Mouse (Mus musculus): ENCODE measurements around the gene Chtf18.
A peak's percentile ranks its signal among the peaks of the same experiment; 100 is the strongest.
"Not testable (repeated sequence)": the region's sequence is repeated elsewhere in the genome, so short reads cannot be mapped to it uniquely, and the experiment has no call there.

Gene Chtf18

DNA sequence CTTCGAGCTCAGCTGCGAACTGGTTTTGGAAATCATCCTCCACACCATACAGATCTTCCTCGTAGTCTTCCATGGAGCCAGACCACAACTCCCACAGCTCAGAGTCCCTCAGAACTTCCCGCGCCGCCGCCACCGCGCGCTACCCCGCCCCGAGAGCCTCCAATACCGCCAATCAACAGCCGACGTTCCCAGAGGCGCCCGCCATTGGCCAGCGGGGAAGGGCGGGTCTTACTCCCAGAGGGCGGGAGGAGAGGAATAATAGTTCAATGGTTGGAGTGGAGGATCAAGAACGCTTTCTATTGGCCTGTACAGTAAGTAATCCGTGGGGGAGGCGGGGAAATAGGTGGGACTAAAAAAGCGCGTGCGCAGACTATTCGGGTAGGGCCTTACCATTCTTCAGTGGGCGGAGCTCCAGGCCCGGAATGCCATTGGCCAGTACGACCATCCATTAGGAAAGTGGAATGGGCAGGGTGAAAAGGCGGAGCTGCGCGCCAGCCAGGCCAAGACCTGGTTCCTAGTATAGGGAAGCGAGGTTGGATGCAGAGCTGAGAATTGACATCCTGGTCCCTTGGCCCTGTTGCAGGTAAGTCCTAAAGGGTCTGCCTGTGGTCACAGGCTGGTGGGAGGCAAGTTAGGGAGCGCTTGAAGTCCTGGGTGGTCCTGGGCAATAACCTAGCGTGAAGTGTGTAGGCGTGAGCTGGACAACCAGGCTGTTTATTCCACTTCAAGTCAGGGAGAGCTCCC, at the start of gene Chtf18, which contains the start of gene Rpusd1:
Gene Chtf18, minus strand, starts transcription at position 155 of the 744 bp plus-strand sequence.
Gene Rpusd1, plus strand, starts transcription at position 406 of the 744 bp plus-strand sequence.
- peak; percentile 100 for DNase-seq

- DNase-seq: peak; percentile 71
Observed at GRCm38 (mm10) chr17:25775318-25776062, 48.3 kb upstream of the Chtf18 start.

- peak; percentile 96 for DNase-seq
Observed at GRCm38 (mm10) chr17:25773549-25774120, 46.4 kb upstream of the Chtf18 start, which contains the start of gene Narfl. Narfl (plus strand) TSS chr17:25773776.

- no peak for DNase-seq
Observed at GRCm38 (mm10) chr17:25769331-25769730, 42.1 kb upstream of the Chtf18 start.

GRCm38 (mm10) chr17:25765886-25766285, 38.7 kb upstream of the Chtf18 start:
- no peak for DNase-seq

- DNase-seq: no peak
Observed at GRCm38 (mm10) chr17:25762591-25762990, 35.4 kb upstream of the Chtf18 start.

- DNase-seq: no peak
Observed at GRCm38 (mm10) chr17:25761561-25761970, 34.3 kb upstream of the Chtf18 start.

GRCm38 (mm10) chr17:25760148-25760547, 32.9 kb upstream of the Chtf18 start:
- DNase-seq: no peak

DNA sequence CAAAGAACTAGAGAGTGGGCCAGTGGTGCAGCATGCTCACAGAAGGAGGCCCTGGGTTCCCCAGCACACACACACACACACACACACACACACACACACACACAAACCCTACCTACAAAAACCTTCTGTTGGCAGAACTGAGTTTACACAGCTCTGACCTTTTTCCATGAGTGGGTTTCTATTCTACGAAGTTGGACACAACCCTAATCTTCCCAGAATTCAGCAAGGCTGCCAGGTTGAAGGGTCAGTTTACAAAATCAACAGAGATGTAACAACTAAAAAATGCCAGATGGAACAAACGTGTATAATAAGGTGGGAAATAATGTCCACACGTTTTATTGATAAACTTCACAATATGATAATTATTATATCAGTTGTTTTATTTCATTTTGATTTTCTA, 30.5 kb upstream of the Chtf18 start:
- DNase-seq: no peak

DNA sequence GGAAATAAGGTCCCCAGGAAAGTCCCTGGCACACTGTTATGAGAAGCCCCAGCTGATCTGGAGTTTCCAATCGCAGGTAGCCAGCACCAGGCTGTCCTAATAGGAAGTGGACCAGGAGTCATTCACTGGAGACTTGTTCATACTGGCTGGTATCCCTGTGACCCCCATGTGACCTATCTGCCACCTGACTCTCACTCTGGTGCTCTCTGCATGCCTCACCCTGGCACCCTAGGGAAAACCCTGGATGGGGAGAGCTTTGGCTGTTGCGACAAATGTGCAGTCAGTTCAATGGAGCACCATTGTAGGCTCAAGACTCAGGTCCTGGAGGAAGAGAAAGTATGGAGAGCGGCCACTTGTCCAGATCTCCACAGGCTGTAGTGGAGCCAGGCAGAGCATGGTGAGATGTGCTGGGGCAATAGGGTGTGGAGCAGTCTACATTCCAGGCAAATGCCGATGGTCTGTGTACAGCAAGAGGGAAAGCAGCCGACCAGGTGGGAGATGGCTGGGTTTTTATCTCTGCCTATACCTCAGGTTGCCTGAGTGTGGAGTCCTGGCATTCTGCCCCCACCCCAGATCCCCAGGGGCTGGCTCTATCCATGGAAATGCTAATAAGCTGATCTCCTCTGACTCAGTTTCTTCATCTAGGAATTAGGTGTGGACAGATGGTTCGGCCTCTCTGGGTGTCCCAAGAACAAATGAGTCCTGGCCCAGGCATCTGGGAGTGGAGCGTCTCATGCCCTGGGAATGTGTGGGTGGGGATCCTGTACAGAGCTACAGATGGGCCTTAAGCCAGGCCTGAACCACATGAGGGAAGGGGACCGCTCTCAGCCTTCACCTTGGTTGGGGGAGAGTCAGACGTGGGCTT, 29.4 kb upstream of the Chtf18 start:
- DNase-seq: no peak

GRCm38 (mm10) chr17:25755627-25756377, 28.6 kb upstream of the Chtf18 start:
- DNase-seq: no peak

DNA sequence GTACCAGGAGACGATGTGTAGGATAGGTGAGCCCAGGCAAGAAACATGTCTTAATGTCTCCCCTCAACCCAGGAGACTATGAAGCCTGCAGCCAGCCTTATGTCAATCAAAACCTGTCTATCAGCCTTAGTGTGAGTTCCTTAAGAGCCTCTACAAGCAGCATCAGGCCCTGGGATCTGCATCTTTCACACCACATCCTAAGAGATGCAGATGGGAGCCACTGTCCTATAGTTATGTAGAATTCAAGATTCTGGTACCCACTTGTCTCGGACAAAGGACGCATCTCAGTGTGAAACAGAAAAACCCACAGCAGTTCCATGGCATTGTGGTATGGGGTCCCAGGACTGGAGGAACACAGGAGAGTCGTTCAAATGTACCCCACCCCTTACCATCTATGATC, 27.9 kb upstream of the Chtf18 start:
- DNase-seq: no peak

DNA sequence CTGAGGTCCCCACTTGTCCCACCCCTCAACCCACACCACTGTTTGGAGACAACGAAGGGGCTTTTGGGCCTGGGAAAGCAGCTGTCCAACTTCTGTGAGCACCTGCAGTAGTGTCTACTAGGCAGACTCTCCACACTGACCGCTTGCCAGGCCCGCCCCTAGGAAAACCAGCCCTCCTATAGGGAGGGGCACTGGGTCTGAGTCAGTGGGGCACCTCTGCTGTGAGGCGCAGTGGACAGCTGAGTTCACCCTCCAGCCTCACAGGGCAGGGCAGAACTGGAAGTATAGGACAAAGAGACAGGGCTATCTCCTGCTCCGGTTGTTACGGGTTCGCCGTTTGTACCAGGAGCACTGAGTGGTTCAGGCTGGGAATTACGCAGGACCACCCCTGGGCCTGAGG, 27.0 kb upstream of the Chtf18 start, which contains the start of gene Msln:
Gene Msln, minus strand, starts transcription at position 138 of the 400 bp plus-strand sequence.
- DNase-seq: no peak

GRCm38 (mm10) chr17:25751446-25751845, 24.2 kb upstream of the Chtf18 start:
- no peak for DNase-seq

DNA sequence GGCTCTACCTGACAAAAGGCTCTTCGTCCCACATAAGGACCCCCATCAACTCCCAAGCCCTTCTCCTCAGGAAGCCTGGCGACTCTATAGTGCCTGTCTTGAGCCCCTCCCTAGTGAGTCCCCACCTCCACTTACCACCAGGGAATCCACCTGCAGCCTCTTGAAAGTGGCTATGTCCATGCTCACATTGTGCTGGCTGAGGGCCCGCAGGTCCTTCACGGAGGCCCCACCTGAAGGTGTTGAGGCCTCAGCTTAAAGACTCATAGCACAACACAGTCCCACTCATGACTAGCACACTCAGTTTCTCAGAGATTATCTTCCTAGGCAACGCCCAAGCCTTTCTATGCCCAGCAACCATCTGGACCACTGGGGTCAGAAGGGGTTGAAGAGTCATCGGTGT, 22.1 kb upstream of the Chtf18 start:
- no peak for DNase-seq

- DNase-seq: no peak
Observed at GRCm38 (mm10) chr17:25748238-25748637, 21.0 kb upstream of the Chtf18 start.

DNA sequence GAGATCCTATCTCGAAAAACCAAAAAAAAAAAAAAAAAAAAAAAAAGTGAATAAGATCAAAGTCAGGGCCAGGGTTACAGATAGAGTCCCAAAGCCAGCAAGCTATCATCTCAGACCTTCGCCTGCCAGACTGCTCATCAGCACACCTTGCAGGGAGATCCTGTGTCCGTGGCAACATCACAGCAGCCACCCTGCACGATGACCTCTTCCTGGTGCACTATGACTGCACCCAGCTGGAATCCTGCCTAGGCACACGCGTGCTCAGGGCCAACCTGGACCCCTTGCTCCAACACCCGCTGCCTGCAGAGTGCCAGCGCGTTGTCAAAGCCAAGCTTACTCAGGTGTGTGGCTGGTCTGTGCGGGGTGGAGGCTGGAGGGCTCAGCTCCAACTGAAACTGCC, 17.1 kb upstream of the Chtf18 start:
- DNase-seq: no peak

DNA sequence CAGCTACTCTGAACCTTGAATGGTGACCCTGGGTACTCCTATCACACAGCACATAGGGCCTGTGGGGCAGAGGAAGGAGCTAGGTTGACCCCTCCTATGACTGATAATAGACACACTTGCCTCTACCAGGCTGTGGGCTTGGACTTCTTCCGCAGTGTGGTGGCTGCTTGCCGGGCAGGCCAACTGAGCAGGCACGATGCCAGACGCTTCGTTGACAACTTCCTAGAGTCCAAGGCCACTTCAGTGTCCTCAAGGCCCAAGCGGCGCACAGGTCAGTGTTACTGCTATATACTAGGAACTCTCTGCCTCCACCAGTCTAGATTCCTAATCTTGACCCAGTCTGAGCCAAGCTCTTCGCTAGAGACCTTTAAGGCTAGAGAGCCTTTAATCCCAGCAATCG, 16.6 kb upstream of the Chtf18 start:
- DNase-seq: no peak

GRCm38 (mm10) chr17:25741471-25741870, 14.3 kb upstream of the Chtf18 start:
- not testable (repeated sequence) for DNase-seq

- no peak for DNase-seq
Observed at GRCm38 (mm10) chr17:25738861-25739260, 11.6 kb upstream of the Chtf18 start.

DNA sequence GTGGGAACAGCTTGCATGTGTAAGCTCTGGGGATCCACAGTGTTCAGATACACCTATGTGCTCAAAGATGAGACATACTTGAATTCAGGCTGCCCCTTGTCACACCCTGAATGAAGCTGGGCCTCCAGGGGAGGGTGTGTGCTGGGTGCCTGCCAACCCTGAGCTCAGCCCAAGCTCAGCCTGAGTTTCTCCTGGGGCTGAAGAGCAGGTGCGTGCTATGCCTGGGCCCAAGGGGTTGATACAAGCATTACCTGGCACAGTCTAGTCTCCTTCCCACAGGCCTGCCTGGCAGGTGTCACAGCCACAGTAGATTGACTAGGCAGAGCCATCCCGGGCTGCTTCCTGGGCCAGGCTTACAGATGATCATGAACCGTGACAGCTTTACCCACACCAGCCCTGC, 8.5 kb upstream of the Chtf18 start, which contains the start of gene Mslnl:
Gene Mslnl, plus strand, starts transcription at position 298 of the 400 bp plus-strand sequence.
- DNase-seq: no peak

DNA sequence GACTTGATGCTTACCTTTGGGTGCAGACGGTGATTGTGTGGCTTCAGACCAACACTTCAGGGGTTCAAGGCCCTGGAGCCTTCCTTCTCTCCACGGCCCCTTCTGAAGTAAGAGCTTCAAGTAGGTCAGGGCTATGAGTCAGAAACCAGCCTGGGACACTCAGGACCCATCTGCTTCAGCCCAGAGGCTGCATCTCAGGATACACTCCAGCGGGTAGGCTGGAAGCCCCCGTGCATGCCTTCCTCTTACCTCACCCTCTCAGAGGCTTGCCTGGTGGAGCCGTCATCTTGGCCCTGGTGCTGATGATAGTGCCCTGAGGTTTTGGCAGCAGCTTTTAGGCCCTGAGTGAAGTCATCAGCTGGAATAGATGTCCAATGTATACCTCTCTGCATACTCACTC, 8.0 kb upstream of the Chtf18 start:
- no peak for DNase-seq

All from kidney, adult 11 months (tissue).